Mouse (Mus musculus): ENCODE results near the gene Spock2. TPM values are rescaled to one million over a fixed set of nuclear protein-coding genes. Genes with fewer than 3 reads are reported as not detected.

Spock2 gene
- polyA plus RNA-seq, 1 experiment = 0.11 TPM

Other genes starting within 250 kb of the Spock2 start
- 26.3 and 32.7 TPM in 2 replicates for gene Dnajb12, start 226.7 kb upstream of the Spock2 start, polyA plus RNA-seq (2012; ENCODE audit: insufficient read depth, insufficient read length, missing spikeins)
- 3.4 and 3.5 TPM in 2 replicates for gene Ddit4, start 154.4 kb upstream of the Spock2 start, polyA plus RNA-seq (2012; ENCODE audit: insufficient read depth, insufficient read length, missing spikeins)
- gene Ascc1, start 103.4 kb upstream of the Spock2 start, polyA plus RNA-seq (2012; ENCODE audit: insufficient read depth, insufficient read length, missing spikeins) = 26.5 and 29.3 TPM in 2 replicates
- 33.2 and 44.1 TPM in 2 replicates for gene Anapc16, start 103.1 kb upstream of the Spock2 start, polyA plus RNA-seq (2012; ENCODE audit: insufficient read depth, insufficient read length, missing spikeins)
- gene Chst3, start 113.0 kb downstream of the Spock2 start, polyA plus RNA-seq (2012; ENCODE audit: insufficient read depth, insufficient read length, missing spikeins) = 0.75 and 0.80 TPM in 2 replicates
- gene Psap, start 171.4 kb downstream of the Spock2 start, polyA plus RNA-seq (2012; ENCODE audit: insufficient read depth, insufficient read length, missing spikeins) = 4,392 and 4,568 TPM in 2 replicates
- gene Vsir, start 240.6 kb downstream of the Spock2 start, polyA plus RNA-seq (2012; ENCODE audit: insufficient read depth, insufficient read length, missing spikeins) = 536 and 666 TPM in 2 replicates

Measured in bone marrow macrophage, adult 2 months (primary cell).